Mouse (Mus musculus) yolk sac, embryonic 10.5 days (tissue): ENCODE results near the gene Rab7b.

Source experiments
- DNase-seq: peaks from one replicate; pipeline ENCODE4 v3.0.0-alpha.2; 2017; ENCODE audit warnings: low spot score

Gene Rab7b

GRCm38 (mm10) chr1:131696325-131696724, 7.8 kb downstream of the Rab7b start:
- DNase-seq: no peak

- no peak for DNase-seq
Observed at GRCm38 (mm10) chr1:131698770-131699169, 10.3 kb downstream of the Rab7b start.

- DNase-seq: no peak
Observed at GRCm38 (mm10) chr1:131699642-131700041, 11.1 kb downstream of the Rab7b start.

GRCm38 (mm10) chr1:131700447-131700846, 12.0 kb downstream of the Rab7b start:
- DNase-seq: no peak

- no peak for DNase-seq
Observed at GRCm38 (mm10) chr1:131701391-131701790, 12.9 kb downstream of the Rab7b start.

- no peak for DNase-seq
Observed at GRCm38 (mm10) chr1:131702094-131702766, 13.7 kb downstream of the Rab7b start.

GRCm38 (mm10) chr1:131703482-131703881, 15.0 kb downstream of the Rab7b start:
- DNase-seq: no peak

GRCm38 (mm10) chr1:131708338-131708737, 19.8 kb downstream of the Rab7b start:
- DNase-seq: no peak

- DNase-seq: no peak
Observed at GRCm38 (mm10) chr1:131711518-131711917, 23.0 kb downstream of the Rab7b start.

- peak; percentile 50 for DNase-seq
Observed at GRCm38 (mm10) chr1:131712386-131712785, 23.9 kb downstream of the Rab7b start.

GRCm38 (mm10) chr1:131714388-131715337, 26.2 kb downstream of the Rab7b start:
- DNase-seq: no peak

GRCm38 (mm10) chr1:131718952-131719694, 30.6 kb downstream of the Rab7b start:
- DNase-seq: no peak

GRCm38 (mm10) chr1:131721989-131722388, 33.5 kb downstream of the Rab7b start:
- DNase-seq: no peak

- DNase-seq: no peak
Observed at GRCm38 (mm10) chr1:131723549-131723948, 35.1 kb downstream of the Rab7b start.

- no peak for DNase-seq
Observed at GRCm38 (mm10) chr1:131726586-131726985, 38.1 kb downstream of the Rab7b start.

- no peak for DNase-seq
Observed at GRCm38 (mm10) chr1:131730639-131731437, 42.3 kb downstream of the Rab7b start.

- DNase-seq: no peak
Observed at GRCm38 (mm10) chr1:131733474-131734180, 45.1 kb downstream of the Rab7b start.

- DNase-seq: no peak
Observed at GRCm38 (mm10) chr1:131734657-131735273, 46.3 kb downstream of the Rab7b start.

GRCm38 (mm10) chr1:131736494-131736893, 48.0 kb downstream of the Rab7b start:
- DNase-seq: no peak

- DNase-seq: no peak
Observed at GRCm38 (mm10) chr1:131737269-131737668, 48.8 kb downstream of the Rab7b start.
